Mouse (Mus musculus): Measurements from ENCODE around the gene Rbmxl2. TPM values are rescaled to one million over a fixed set of nuclear protein-coding genes. Genes with fewer than 3 reads are reported as not detected.

Rbmxl2 gene
- polyA plus RNA-seq, 1 experiment: 0.07 TPM

DNA sequence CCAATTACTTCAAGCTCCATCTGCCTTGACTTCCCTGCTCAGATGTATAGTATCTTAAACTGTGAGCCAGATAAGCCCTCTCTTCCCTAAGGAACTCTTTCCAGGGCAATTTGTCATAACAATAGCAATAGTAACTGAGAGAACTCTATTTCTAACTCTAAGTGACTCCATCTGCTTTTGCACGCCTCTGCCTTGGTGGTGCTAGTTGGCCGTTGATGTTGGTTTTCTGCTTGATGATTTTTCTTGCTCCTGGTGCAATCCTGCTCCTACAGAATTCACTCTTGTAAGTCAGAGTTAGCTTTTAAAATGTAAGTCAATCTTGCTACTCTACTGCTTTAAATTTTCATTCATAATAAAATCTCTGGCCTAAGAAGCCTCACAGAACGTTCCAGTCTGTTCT is 44.1 kb downstream of the Rbmxl2 start:
- Histone ChIP-seq H3K4me3 (ENCODE audit: control insufficient read depth, insufficient read depth, low read length) (no peak overlapping the region), H3K27me3 (ENCODE audit: control insufficient read depth, insufficient read depth, low read length) (no peaks in the 10 kb centered on the region), H3K36me3 (ENCODE audit: control insufficient read depth, insufficient read depth, low read length) (no peaks in the 10 kb centered on the region), H3K4me1 (replicated peaks; ENCODE audit: control insufficient read depth, insufficient read depth, low read length) (no peaks in the 10 kb centered on the region), H3K27ac (ENCODE audit: control insufficient read depth, insufficient read depth, low read length) (no peak overlapping the region)
- TF ChIP-seq POLR2A (IDR thresholded peaks at IDR 0.05; ENCODE audit: control insufficient read depth, extremely low read depth, insufficient read depth, low read length, poor library complexity) (no peak), CTCF (IDR thresholded peaks at IDR 0.05; ENCODE audit: borderline replicate concordance, control insufficient read depth, extremely low read depth, insufficient read depth, low read length, poor library complexity) (no peak)
- no peak for DNase-seq
- WGBS: 88% methylated on average over 3 of the region's 3 CpGs

DNA sequence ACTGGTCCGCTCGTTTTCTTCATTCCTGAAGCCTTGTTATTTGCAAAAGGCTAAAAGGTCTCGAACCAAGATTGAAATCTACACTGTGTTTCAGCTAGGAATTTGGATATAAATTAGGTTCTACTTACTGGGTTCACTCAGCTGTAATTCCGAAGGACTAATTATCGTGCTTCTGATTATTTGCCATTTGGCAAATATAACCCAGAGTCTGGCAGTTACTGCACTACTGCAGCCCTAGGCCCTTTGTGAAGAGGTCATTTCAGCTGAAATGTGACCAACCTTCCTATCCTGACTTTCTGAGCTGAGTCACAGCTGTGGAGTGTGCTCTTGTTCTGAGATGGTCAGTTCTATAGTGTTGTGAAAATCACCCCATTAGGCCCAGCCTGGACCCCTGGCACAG is 50.7 kb downstream of the Rbmxl2 start:
- 88% methylated on average over 5 of the region's 5 CpGs for WGBS
- Histone ChIP-seq H3K27ac (ENCODE audit: control insufficient read depth, insufficient read depth, low read length) (no peak overlapping the region), H3K36me3 (ENCODE audit: control insufficient read depth, insufficient read depth, low read length) (no peaks in the 10 kb centered on the region), H3K4me3 (ENCODE audit: control insufficient read depth, insufficient read depth, low read length) (no peak overlapping the region), H3K4me1 (replicated peaks; ENCODE audit: control insufficient read depth, insufficient read depth, low read length) (no peaks in the 10 kb centered on the region), H3K27me3 (ENCODE audit: control insufficient read depth, insufficient read depth, low read length) (no peaks in the 10 kb centered on the region)
- DNase-seq: no peak
- TF ChIP-seq POLR2A (IDR thresholded peaks at IDR 0.05; ENCODE audit: control insufficient read depth, extremely low read depth, insufficient read depth, low read length, poor library complexity) (no peak), CTCF (IDR thresholded peaks at IDR 0.05; ENCODE audit: borderline replicate concordance, control insufficient read depth, extremely low read depth, insufficient read depth, low read length, poor library complexity) (no peak)

Other genes with a start within 250 kb of the Rbmxl2 start
- not detected in 2 replicates for gene Olfr6, start 245.5 kb upstream of the Rbmxl2 start, polyA plus RNA-seq (2012; rRNA removed)
- gene Olfr711, start 234.0 kb upstream of the Rbmxl2 start, polyA plus RNA-seq (2012; rRNA removed): not detected in 2 replicates
- gene Olfr2, start 203.4 kb upstream of the Rbmxl2 start, polyA plus RNA-seq (2012; rRNA removed): not detected in 2 replicates
- gene Olfr713, start 178.3 kb upstream of the Rbmxl2 start, polyA plus RNA-seq (2012; rRNA removed): not detected in 2 replicates
- not detected in 2 replicates for gene Olfr714, start 138.5 kb upstream of the Rbmxl2 start, polyA plus RNA-seq (2012; rRNA removed)
- not detected in 2 replicates for gene Olfr17, start 116.2 kb upstream of the Rbmxl2 start, polyA plus RNA-seq (2012; rRNA removed)
- gene Olfr715b, start 99.1 kb upstream of the Rbmxl2 start, polyA plus RNA-seq (2012; rRNA removed): not detected in 2 replicates
- gene Olfr715, start 78.4 kb upstream of the Rbmxl2 start, polyA plus RNA-seq (2012; rRNA removed): not detected in 2 replicates
- not detected in 2 replicates for gene Olfr716, start 71.1 kb upstream of the Rbmxl2 start, polyA plus RNA-seq (2012; rRNA removed)
- gene Nlrp14, start 42.5 kb upstream of the Rbmxl2 start, polyA plus RNA-seq (2012; rRNA removed): 0.09 TPM in 1 of 2 replicates, not detected in the other
- gene Syt9, start 161.3 kb downstream of the Rbmxl2 start, polyA plus RNA-seq (2012; rRNA removed): 0.07 TPM in 1 of 2 replicates, not detected in the other

All from thymus, adult 2 months (tissue).